Mouse (Mus musculus): ENCODE results near the gene Tcf3.

DNA sequence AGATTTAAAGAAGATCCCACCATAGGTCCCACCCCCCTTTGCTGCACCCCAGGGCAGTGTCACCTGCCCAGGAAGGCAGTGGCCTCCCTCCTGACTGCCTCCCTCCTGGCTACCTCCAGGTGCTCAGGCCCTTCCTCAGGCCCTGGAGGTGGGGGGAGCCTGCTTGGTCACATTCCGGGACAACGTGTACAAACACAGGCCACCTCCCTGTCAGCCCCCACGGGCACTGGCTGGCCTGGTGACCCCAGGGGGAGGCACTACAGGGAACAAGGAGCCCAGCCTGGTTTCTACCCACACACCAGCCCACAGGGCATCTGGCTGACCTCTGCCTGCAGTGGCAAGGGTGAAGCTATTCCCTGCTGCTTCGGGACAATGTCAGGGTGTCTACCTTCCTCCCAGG is 4.5 kb upstream of the Tcf3 start:
- TF ChIP-seq CTCF (IDR thresholded peaks at IDR 0.05; ENCODE audit: low read depth, low read length) (no peak), POLR2A (IDR thresholded peaks at IDR 0.05; ENCODE audit: borderline replicate concordance, low read depth, low read length) (no peak)
